Mouse (Mus musculus) bone marrow macrophage, adult 2 months (primary cell): Measurements from ENCODE around the gene Teddm2.

ENCODE experiments used
- CTCF ChIP-seq: IDR thresholded peaks from 2 replicates; pipeline ENCODE4 v1.5.1; 2012; ENCODE audit warnings: low read depth, mild to moderate bottlenecking, low read length, moderate library complexity
- POLR2A ChIP-seq: IDR thresholded peaks from 2 replicates; pipeline ENCODE4 v1.6.1; 2012; ENCODE audit warnings: mild to moderate bottlenecking, low read depth, low read length, borderline replicate concordance

DNA sequence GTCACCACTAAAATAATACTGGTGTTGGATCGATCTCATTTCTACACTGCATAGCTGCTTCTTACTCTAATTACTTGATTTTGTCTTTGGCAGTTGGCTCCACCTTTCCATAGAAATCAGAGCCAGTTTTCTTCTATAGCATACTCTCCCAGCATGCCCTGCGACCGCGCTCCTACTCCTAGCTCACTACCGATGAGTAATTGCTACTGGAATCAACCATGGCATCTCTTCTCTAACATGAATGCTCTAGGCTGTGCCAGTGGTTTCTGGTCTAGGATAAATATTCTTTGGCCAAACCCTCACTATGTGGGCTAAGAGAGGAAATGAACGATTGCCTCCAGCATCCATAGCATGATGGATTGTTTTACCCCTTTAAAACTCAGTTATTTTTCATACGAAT is 53.6 kb downstream of the Teddm2 start:
- TF ChIP-seq CTCF, result no peak
- TF ChIP-seq POLR2A, result no peak
